Mouse (Mus musculus) kidney, embryonic 14.5 days (tissue): ENCODE results near the gene Mvk. TPM values are rescaled to one million over a fixed set of nuclear protein-coding genes. Genes with fewer than 3 reads are reported as not detected.

Source experiments
- ATAC-seq: fragments of 200-750 bp; cut with Nextera tagmentation; 2 replicates; pipeline ENCODE4 v1.8.0; 2017; ENCODE audit warnings: moderate number of reproducible peaks, mild to moderate bottlenecking, moderate TSS enrichment, moderate library complexity; ENCODE audit not compliant: low FRiP score, low TSS enrichment
- H3K27ac ChIP-seq: fragments of 300-500 bp; sonication (generic); 2 replicates; pipeline ENCODE4 v1.5.1; 2014; ENCODE audit warnings: low read depth, mild to moderate bottlenecking, low read length, moderate library complexity, mixed read lengths
- H3K27me3 ChIP-seq: fragments of 300-500 bp; sonication (generic); 2 replicates; pipeline ENCODE4 v1.6.1; 2014; ENCODE audit warnings: mild to moderate bottlenecking, low read length; ENCODE audit not compliant: control insufficient read depth, insufficient read depth
- H3K36me3 ChIP-seq: fragments of 300-500 bp; sonication (generic); 2 replicates; pipeline ENCODE4 v1.6.1; 2014; ENCODE audit warnings: low read length, mixed read lengths; ENCODE audit not compliant: control insufficient read depth, insufficient read depth
- H3K4me1 ChIP-seq: fragments of 300-500 bp; sonication (generic); 2 replicates; pipeline ENCODE4 v1.6.1; 2014; ENCODE audit warnings: low read length, mixed read lengths; ENCODE audit not compliant: control insufficient read depth, insufficient read depth
- H3K4me2 ChIP-seq: fragments of 300-500 bp; sonication (generic); replicated peaks from 2 replicates; pipeline ENCODE4 v1.6.1; 2014; ENCODE audit warnings: low read depth, mild to moderate bottlenecking, low read length
- H3K4me3 ChIP-seq: fragments of 300-500 bp; sonication (generic); 2 replicates; pipeline ENCODE4 v1.5.1; 2014; ENCODE audit warnings: mild to moderate bottlenecking, low read length
- H3K9ac ChIP-seq: fragments of 300-500 bp; sonication (generic); 2 replicates; pipeline ENCODE4 v1.6.1; 2014; ENCODE audit warnings: low read depth, mild to moderate bottlenecking, low read length, moderate library complexity
- H3K9me3 ChIP-seq: fragments of 300-500 bp; sonication (generic); 2 replicates; pipeline ENCODE4 v1.6.1; 2016; ENCODE audit warnings: low read length; ENCODE audit not compliant: control insufficient read depth
- WGBS: fragments of 180-500 bp; shearing (Covaris S2); extraction: QIAGEN DNeasy Blood & Tissue Kit; methylation state at CpG from one replicate; pipeline ENCODE4 v1.1.7; 2014; 5-methylcytosine and 5-hydroxymethylcytosine counted together
- polyA plus RNA-seq: library from polyadenylated mRNA; unstranded; fragments of >200 nt; fragmentation: Nextera tagmentation; extraction: Ambion mirVana; gene quantifications from 2 replicates; pipeline ENCODE4 v1.2.1, GENCODE M21; 2014

Mvk gene
- polyA plus RNA-seq, 1 experiment from 2014 or later: 48.3 TPM

DNA sequence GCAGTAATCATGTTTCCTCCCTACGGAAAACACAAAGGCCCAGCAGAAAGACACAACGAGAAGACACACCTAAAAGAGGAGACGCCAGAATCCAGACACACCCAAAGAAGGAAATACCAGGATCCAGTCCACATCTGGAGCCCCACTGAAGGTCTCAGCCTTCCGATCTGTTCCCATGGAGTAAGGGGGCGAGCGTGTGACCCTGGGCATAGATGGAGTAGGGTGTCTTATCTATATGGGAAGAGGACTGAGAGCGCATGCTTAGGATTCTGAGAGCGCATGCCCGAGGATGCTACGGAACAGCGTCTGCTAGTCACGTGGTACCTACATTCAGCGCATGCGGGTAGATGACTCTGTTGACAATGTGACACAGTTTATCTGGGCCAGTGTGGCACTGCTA, 41.6 kb downstream of the Mvk start:
- WGBS: 89% methylated on average over 14 of the region's 14 CpGs
- Histone ChIP-seq H3K9ac (no peak overlapping the region), H3K4me1 (peaks cover 8% of the 10 kb centered on the region), H3K9me3 (no peaks in the 10 kb centered on the region), H3K36me3 (no peaks in the 10 kb centered on the region), H3K4me2 (no peak overlapping the region), H3K27me3 (no peaks in the 10 kb centered on the region), H3K27ac (no peak overlapping the region), H3K4me3 (no peak overlapping the region)
- ATAC-seq: no peak

DNA sequence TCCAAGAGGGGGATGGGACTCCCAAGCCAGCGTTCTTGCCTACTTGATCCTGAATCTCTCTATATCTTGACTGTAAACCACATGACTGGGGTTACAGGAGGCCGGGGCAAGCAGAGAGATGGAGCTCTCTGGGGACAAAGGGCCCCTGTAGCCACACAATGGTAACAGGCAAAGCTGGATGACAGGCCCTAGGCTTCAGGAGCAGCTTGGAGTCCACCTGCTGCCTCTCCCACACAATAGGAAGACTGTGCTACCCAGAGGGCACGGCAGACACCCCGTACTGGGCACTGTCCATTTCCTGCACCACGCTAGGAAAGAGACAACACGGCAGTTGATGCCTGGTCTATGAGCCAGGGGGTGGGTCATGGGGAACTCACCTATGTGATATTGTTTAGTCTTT, 45.5 kb downstream of the Mvk start:
- no peak for ATAC-seq
- Histone ChIP-seq H3K9ac (no peak overlapping the region), H3K36me3 (no peaks in the 10 kb centered on the region), H3K4me3 (no peak overlapping the region), H3K4me2 (no peak overlapping the region), H3K27ac (no peak overlapping the region), H3K27me3 (no peaks in the 10 kb centered on the region), H3K9me3 (no peaks in the 10 kb centered on the region), H3K4me1 (no peaks in the 10 kb centered on the region)
- WGBS: 91% methylated on average over 6 of the region's 6 CpGs

DNA sequence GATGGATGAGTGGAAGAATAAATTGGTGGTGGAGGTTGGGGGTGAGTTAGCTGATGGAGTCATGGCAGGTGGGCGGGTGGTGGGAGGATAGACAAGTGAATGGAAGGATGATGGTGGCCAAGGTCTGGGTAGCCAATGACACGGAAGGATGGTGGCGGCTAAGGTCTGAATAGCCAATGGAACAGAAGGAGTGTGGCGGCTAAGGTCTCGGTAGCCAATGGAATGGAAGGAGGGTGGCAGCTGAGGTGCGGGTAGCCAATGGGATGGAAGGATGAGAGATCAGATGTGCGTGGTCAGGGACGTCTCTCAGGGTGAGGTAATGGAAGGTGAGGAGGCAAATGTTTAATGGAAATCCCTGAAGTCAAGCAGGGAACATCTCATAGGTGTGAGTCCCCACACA, 46.2 kb downstream of the Mvk start:
- H3K36me3 ChIP-seq: no peaks in the 10 kb centered on the region
- H3K27ac ChIP-seq: no peak overlapping the region
- H3K4me2 ChIP-seq: no peak overlapping the region
- no peaks in the 10 kb centered on the region for H3K4me1 ChIP-seq
- 92% methylated on average over 8 of the region's 8 CpGs for WGBS
- H3K27me3 ChIP-seq: no peaks in the 10 kb centered on the region
- no peaks in the 10 kb centered on the region for H3K9me3 ChIP-seq
- H3K9ac ChIP-seq: no peak overlapping the region
- no peak overlapping the region for H3K4me3 ChIP-seq
- ATAC-seq: no peak

DNA sequence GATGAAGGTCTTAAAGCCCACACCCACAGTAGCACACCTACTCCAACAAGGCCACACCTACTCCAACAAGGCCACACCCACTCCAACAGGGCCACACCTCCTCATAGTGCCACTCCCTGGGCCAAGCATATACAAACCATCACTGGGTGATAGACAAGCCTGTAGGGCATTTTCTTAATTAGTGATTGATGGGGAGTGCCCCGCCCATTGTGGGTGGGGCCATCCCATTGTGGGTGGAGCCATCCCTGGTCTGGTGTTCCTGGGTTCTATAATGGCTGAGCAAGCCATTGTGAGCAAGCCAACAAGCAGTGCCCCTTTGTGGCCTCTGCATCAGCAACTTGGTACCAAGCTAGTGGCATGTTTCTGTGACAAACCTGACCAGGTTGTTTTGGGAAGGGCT, 50.7 kb downstream of the Mvk start:
- WGBS: 32% methylated on average over 1 of the region's 1 CpGs
- H3K9ac ChIP-seq: no peak overlapping the region
- H3K36me3 ChIP-seq: no peaks in the 10 kb centered on the region
- no peak for ATAC-seq
- H3K4me3 ChIP-seq: no peak overlapping the region
- no peaks in the 10 kb centered on the region for H3K9me3 ChIP-seq
- no peak overlapping the region for H3K27ac ChIP-seq
- no peak overlapping the region for H3K4me2 ChIP-seq
- no peaks in the 10 kb centered on the region for H3K27me3 ChIP-seq
- no peaks in the 10 kb centered on the region for H3K4me1 ChIP-seq

DNA sequence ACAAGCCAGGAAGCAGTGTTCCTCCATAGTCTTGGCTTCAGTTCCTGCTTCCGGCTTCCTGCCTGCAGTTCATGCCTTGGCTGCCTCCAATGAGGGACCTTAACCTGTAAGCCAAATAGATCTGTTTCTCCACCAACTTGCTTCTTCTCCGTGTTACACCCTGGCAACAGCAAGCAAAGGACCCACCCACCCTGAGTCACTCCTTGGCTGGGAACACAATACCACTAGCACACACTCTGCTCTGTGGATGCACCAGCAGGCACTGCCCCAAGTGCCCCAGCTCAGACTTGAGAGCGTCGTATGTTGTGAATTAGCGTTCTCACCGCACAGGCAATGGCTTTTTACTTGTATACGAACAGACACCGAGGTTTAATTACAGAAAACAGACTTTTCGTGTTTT, 57.2 kb downstream of the Mvk start:
- H3K36me3 ChIP-seq: no peaks in the 10 kb centered on the region
- H3K9me3 ChIP-seq: no peaks in the 10 kb centered on the region
- H3K9ac ChIP-seq: no peak overlapping the region
- no peak overlapping the region for H3K4me3 ChIP-seq
- H3K4me2 ChIP-seq: no peak overlapping the region
- 85% methylated on average over 9 of the region's 9 CpGs for WGBS
- no peak overlapping the region for H3K27ac ChIP-seq
- H3K4me1 ChIP-seq: no peaks in the 10 kb centered on the region
- H3K27me3 ChIP-seq: no peaks in the 10 kb centered on the region
- ATAC-seq: no peak

DNA sequence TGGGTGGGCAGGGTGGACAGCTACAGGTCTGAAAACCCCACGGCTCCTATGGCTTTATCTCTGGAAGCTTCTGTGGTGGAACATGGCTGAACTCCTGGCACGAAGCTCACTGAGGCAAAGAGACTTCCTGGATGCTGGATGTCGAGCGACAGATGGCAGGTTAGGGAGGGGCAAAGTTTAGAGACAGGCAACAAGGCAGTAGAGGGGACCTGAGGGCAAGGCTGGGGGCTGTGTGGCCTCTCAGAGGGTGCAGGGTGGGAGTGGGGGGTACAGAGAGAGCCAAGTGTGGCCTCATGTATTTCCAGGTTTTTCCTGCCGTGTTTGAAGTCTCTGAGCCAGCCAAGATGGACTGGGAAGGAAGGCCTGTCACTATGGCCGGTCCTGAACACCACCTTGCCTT, 60.8 kb downstream of the Mvk start:
- Histone ChIP-seq H3K4me1 (0 out of 2 replicates have a peak, but pooled peaks cover 3% of the 10 kb centered on the region), H3K27me3 (no peaks in the 10 kb centered on the region), H3K27ac (no peak overlapping the region), H3K4me3 (no peak overlapping the region), H3K4me2 (no peak overlapping the region), H3K9me3 (no peaks in the 10 kb centered on the region), H3K9ac (no peak overlapping the region), H3K36me3 (no peaks in the 10 kb centered on the region)
- ATAC-seq: no peak
- WGBS: 56% methylated on average over 6 of the region's 6 CpGs

DNA sequence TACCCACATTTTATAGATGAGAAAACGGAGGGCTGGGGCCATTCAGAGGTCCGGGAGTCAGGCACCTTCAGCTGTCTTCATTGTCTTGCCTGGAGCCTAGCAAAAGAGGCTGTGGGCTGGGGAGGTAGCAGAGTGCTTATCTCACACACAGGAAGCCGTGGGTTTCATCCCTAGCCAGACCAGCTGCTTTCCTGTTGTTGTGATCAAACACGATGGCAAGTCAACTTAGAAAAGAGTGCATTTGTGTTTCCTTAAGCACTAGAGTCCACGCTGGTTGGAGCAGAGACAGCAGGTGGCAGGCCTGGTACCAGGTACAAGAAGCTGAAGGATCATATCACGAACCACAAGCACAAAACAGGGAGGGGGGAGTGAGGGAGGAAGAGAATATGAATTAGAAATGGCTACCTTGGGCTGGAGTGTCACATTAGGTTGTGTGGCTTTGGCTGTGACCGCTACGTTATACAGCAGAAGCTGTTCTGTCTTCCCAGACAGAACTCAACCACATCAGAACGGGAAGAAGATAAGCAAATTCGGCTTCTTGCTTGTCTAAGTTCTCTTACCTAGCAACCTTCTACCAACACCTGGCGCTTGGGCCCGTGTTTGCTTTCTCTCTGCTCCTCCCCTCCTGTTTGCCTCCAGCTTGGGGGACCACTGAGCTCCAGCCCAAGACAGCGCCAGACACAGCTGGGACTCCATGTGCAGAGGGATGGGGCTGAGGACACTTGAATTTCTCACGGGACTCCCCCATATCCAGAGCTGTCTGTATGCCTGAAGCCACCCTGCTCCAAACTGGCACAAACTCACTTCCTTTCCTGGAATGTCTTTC, 61.4 kb downstream of the Mvk start:
- no peaks in the 10 kb centered on the region for H3K27me3 ChIP-seq
- no peaks in the 10 kb centered on the region for H3K9me3 ChIP-seq
- H3K4me1 ChIP-seq: 0 out of 2 replicates have a peak, but pooled peaks cover 3% of the 10 kb centered on the region
- ATAC-seq: no peak
- no peak overlapping the region for H3K27ac ChIP-seq
- WGBS: 78% methylated on average over 14 of the region's 14 CpGs
- H3K4me2 ChIP-seq: no peak overlapping the region
- H3K4me3 ChIP-seq: no peak overlapping the region
- no peak overlapping the region for H3K9ac ChIP-seq
- H3K36me3 ChIP-seq: no peaks in the 10 kb centered on the region

DNA sequence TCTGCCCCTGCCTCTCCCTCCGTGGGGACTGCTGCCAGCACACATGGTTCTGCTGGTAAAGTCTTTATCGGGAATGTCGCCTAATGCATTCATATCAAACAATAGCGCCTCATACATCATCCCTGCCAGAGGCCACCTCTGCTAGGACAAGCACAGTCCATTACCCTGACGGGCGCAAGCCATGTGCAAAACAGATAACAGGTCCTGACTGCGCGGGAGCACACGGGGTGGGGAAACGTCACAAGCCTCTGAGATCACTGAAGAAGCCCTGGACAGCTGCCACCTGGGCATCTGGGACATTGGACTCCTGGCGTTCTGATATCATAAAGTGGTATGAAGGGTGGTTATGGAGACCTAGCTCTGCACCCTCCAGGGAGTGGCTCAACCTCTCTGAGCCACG, 63.3 kb downstream of the Mvk start:
- no peaks in the 10 kb centered on the region for H3K36me3 ChIP-seq
- H3K4me1 ChIP-seq: 0 out of 2 replicates have a peak, but pooled peaks cover 3% of the 10 kb centered on the region
- 0 out of 2 replicates have a peak, but pooled peaks cover 4% of the 10 kb centered on the region for H3K27me3 ChIP-seq
- ATAC-seq: peak; percentile 43; the same call in 1 of the 2 replicates
- no peak overlapping the region for H3K4me3 ChIP-seq
- WGBS: 81% methylated on average over 12 of the region's 12 CpGs
- no peak overlapping the region for H3K27ac ChIP-seq
- no peak overlapping the region for H3K4me2 ChIP-seq
- no peaks in the 10 kb centered on the region for H3K9me3 ChIP-seq
- no peak overlapping the region for H3K9ac ChIP-seq

DNA sequence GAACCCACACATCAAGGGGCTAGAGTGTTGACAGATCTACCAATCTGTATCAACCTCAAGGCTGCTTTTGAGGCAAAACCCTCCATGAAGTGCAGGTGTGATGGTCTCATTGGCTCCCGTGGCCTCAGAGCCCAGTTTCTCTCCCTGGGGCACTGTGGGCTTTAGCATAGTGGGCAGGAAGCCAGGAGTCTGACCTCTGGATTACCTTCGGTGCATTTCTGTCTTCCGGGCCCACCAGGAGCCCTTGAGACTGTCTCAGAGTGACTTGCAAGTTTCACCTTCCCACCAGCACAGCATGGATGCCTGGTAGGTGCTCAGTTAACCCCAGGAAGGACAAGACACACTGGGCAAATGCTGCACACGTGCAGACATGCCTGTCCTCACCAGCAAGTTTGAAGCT, 63.9 kb downstream of the Mvk start:
- WGBS: 54% methylated on average over 4 of the region's 4 CpGs
- no peak overlapping the region for H3K4me3 ChIP-seq
- H3K9ac ChIP-seq: no peak overlapping the region
- no peaks in the 10 kb centered on the region for H3K9me3 ChIP-seq
- no peak for ATAC-seq
- 0 out of 2 replicates have a peak, but pooled peaks cover 3% of the 10 kb centered on the region for H3K4me1 ChIP-seq
- no peaks in the 10 kb centered on the region for H3K36me3 ChIP-seq
- H3K27ac ChIP-seq: no peak overlapping the region
- H3K4me2 ChIP-seq: no peak overlapping the region
- H3K27me3 ChIP-seq: 0 out of 2 replicates have a peak, but pooled peaks cover 4% of the 10 kb centered on the region
